Mouse (Mus musculus): ENCODE results near the gene Myh14. TPM values are rescaled to one million over a fixed set of nuclear protein-coding genes. Genes with fewer than 3 reads are reported as not detected.
A peak's percentile ranks its signal among the peaks of the same experiment; 100 is the strongest.

Myh14 gene
- polyA plus RNA-seq, 1 experiment from 2014 or later = 2.2 TPM

- 63% methylated on average over 5 of the region's 5 CpGs for WGBS
- DNase-seq (ENCODE audit: low spot score) = no peak
- H3K4me2 ChIP-seq (ENCODE audit: low read depth) = no peak overlapping the region
- peaks cover 15% of the 10 kb centered on the region for H3K27me3 ChIP-seq (ENCODE audit: control insufficient read depth, insufficient read depth, low read length)
- ATAC-seq (ENCODE audit: insufficient read depth, low FRiP score, low TSS enrichment) = no peak
- no peaks in the 10 kb centered on the region for H3K9me3 ChIP-seq (ENCODE audit: control insufficient read depth, low read length)
- H3K9ac ChIP-seq (ENCODE audit: low read length) = no peak overlapping the region
- H3K4me1 ChIP-seq (ENCODE audit: control insufficient read depth, insufficient read depth, low read length) = peaks cover 10% of the 10 kb centered on the region
- H3K36me3 ChIP-seq (ENCODE audit: control insufficient read depth, insufficient read depth, low read length) = no peaks in the 10 kb centered on the region
- no peak overlapping the region for H3K4me3 ChIP-seq (ENCODE audit: low read depth, low read length)
- no peak overlapping the region for H3K27ac ChIP-seq (ENCODE audit: low read depth, low read length)
These were observed 73.6 kb downstream of the Myh14 start for GRCm38 (mm10) chr7:44596996-44597538.

- ATAC-seq (ENCODE audit: insufficient read depth, low FRiP score, low TSS enrichment) (no peak), DNase-seq (ENCODE audit: low spot score) (no peak)
- Histone ChIP-seq H3K27me3 (ENCODE audit: control insufficient read depth, insufficient read depth, low read length) (peaks cover 22% of the 10 kb centered on the region), H3K9me3 (ENCODE audit: control insufficient read depth, low read length) (no peaks in the 10 kb centered on the region), H3K9ac (ENCODE audit: low read length) (no peak overlapping the region), H3K36me3 (ENCODE audit: control insufficient read depth, insufficient read depth, low read length) (no peaks in the 10 kb centered on the region), H3K4me3 (ENCODE audit: low read depth, low read length) (no peak overlapping the region), H3K4me2 (ENCODE audit: low read depth) (no peak overlapping the region), H3K27ac (ENCODE audit: low read depth, low read length) (no peak overlapping the region), H3K4me1 (ENCODE audit: control insufficient read depth, insufficient read depth, low read length) (peaks cover 16% of the 10 kb centered on the region)
- WGBS = 99% methylated on average over 5 of the region's 6 CpGs
These were observed 74.6 kb downstream of the Myh14 start for GRCm38 (mm10) chr7:44596051-44596450.

GRCm38 (mm10) chr7:44595131-44595561, 75.5 kb downstream of the Myh14 start:
- Histone ChIP-seq H3K9me3 (ENCODE audit: control insufficient read depth, low read length) (no peaks in the 10 kb centered on the region), H3K27me3 (ENCODE audit: control insufficient read depth, insufficient read depth, low read length) (peaks cover 22% of the 10 kb centered on the region), H3K4me3 (ENCODE audit: low read depth, low read length) (no peak overlapping the region), H3K9ac (ENCODE audit: low read length) (no peak overlapping the region), H3K27ac (ENCODE audit: low read depth, low read length) (no peak overlapping the region), H3K36me3 (ENCODE audit: control insufficient read depth, insufficient read depth, low read length) (no peaks in the 10 kb centered on the region), H3K4me2 (ENCODE audit: low read depth) (no peak overlapping the region), H3K4me1 (ENCODE audit: control insufficient read depth, insufficient read depth, low read length) (peaks cover 19% of the 10 kb centered on the region)
- 95% methylated on average over 20 of the region's 20 CpGs for WGBS
- no peak for ATAC-seq (ENCODE audit: insufficient read depth, low FRiP score, low TSS enrichment)
- no peak for DNase-seq (ENCODE audit: low spot score)

- H3K4me1 ChIP-seq (ENCODE audit: control insufficient read depth, insufficient read depth, low read length) = peaks cover 23% of the 10 kb centered on the region
- no peak overlapping the region for H3K4me3 ChIP-seq (ENCODE audit: low read depth, low read length)
- no peaks in the 10 kb centered on the region for H3K36me3 ChIP-seq (ENCODE audit: control insufficient read depth, insufficient read depth, low read length)
- no peak overlapping the region for H3K27ac ChIP-seq (ENCODE audit: low read depth, low read length)
- ATAC-seq (ENCODE audit: insufficient read depth, low FRiP score, low TSS enrichment) (no peak), DNase-seq (ENCODE audit: low spot score) (no peak)
- peak overlapping the region; percentile 38 for H3K4me2 ChIP-seq (ENCODE audit: low read depth)
- WGBS = 76% methylated on average over 6 of the region's 6 CpGs
- peaks cover 26% of the 10 kb centered on the region for H3K27me3 ChIP-seq (ENCODE audit: control insufficient read depth, insufficient read depth, low read length)
- no peaks in the 10 kb centered on the region for H3K9me3 ChIP-seq (ENCODE audit: control insufficient read depth, low read length)
- no peak overlapping the region; the same call in 1 of the 2 replicates for H3K9ac ChIP-seq (ENCODE audit: low read length)
These were observed 76.4 kb downstream of the Myh14 start for GRCm38 (mm10) chr7:44594291-44594690.

- 0 out of 2 replicates have a peak overlapping the region, but pooled peaks have one; percentile 8 for H3K4me3 ChIP-seq (ENCODE audit: low read depth, low read length)
- H3K9ac ChIP-seq (ENCODE audit: low read length) = no peak overlapping the region; the same call in 1 of the 2 replicates
- peak overlapping the region; percentile 38 for H3K4me2 ChIP-seq (ENCODE audit: low read depth)
- H3K27ac ChIP-seq (ENCODE audit: low read depth, low read length) = no peak overlapping the region
- H3K4me1 ChIP-seq (ENCODE audit: control insufficient read depth, insufficient read depth, low read length) = peaks cover 24% of the 10 kb centered on the region
- ATAC-seq (ENCODE audit: insufficient read depth, low FRiP score, low TSS enrichment) (peak; percentile 17; the same call in 1 of the 2 replicates), DNase-seq (ENCODE audit: low spot score) (peak; percentile 95)
- WGBS = 1% methylated on average over 22 of the region's 22 CpGs
- H3K27me3 ChIP-seq (ENCODE audit: control insufficient read depth, insufficient read depth, low read length) = peaks cover 26% of the 10 kb centered on the region
- H3K36me3 ChIP-seq (ENCODE audit: control insufficient read depth, insufficient read depth, low read length) = no peaks in the 10 kb centered on the region
- H3K9me3 ChIP-seq (ENCODE audit: control insufficient read depth, low read length) = no peaks in the 10 kb centered on the region
These were observed 76.9 kb downstream of the Myh14 start for GRCm38 (mm10) chr7:44593775-44594174.

GRCm38 (mm10) chr7:44593051-44593450, 77.6 kb downstream of the Myh14 start:
- DNase-seq (ENCODE audit: low spot score) (no peak), ATAC-seq (ENCODE audit: insufficient read depth, low FRiP score, low TSS enrichment) (no peak)
- H3K4me1 ChIP-seq (ENCODE audit: control insufficient read depth, insufficient read depth, low read length) = peaks cover 25% of the 10 kb centered on the region
- 3% methylated on average over 11 of the region's 15 CpGs for WGBS
- H3K9ac ChIP-seq (ENCODE audit: low read length) = no peak overlapping the region
- H3K27me3 ChIP-seq (ENCODE audit: control insufficient read depth, insufficient read depth, low read length) = peaks cover 30% of the 10 kb centered on the region
- H3K9me3 ChIP-seq (ENCODE audit: control insufficient read depth, low read length) = no peaks in the 10 kb centered on the region
- H3K4me3 ChIP-seq (ENCODE audit: low read depth, low read length) = no peak overlapping the region
- no peak overlapping the region for H3K27ac ChIP-seq (ENCODE audit: low read depth, low read length)
- no peaks in the 10 kb centered on the region for H3K36me3 ChIP-seq (ENCODE audit: control insufficient read depth, insufficient read depth, low read length)
- peak overlapping the region; percentile 20 for H3K4me2 ChIP-seq (ENCODE audit: low read depth)

- H3K9me3 ChIP-seq (ENCODE audit: control insufficient read depth, low read length) = no peaks in the 10 kb centered on the region
- peaks cover 25% of the 10 kb centered on the region for H3K4me1 ChIP-seq (ENCODE audit: control insufficient read depth, insufficient read depth, low read length)
- H3K4me3 ChIP-seq (ENCODE audit: low read depth, low read length) = peak overlapping the region; percentile 53
- no peak for ATAC-seq (ENCODE audit: insufficient read depth, low FRiP score, low TSS enrichment)
- peaks cover 42% of the 10 kb centered on the region for H3K27me3 ChIP-seq (ENCODE audit: control insufficient read depth, insufficient read depth, low read length)
- WGBS = under 1% methylated on average over 45 of the region's 60 CpGs
- H3K36me3 ChIP-seq (ENCODE audit: control insufficient read depth, insufficient read depth, low read length) = no peaks in the 10 kb centered on the region
- peak overlapping the region; percentile 54 for H3K9ac ChIP-seq (ENCODE audit: low read length)
- H3K4me2 ChIP-seq (ENCODE audit: low read depth) = peak overlapping the region; percentile 96
- no peak for DNase-seq (ENCODE audit: low spot score)
- peak overlapping the region; percentile 29; the same call in 1 of the 2 replicates for H3K27ac ChIP-seq (ENCODE audit: low read depth, low read length)
These were observed 79.1 kb downstream of the Myh14 start for GRCm38 (mm10) chr7:44591348-44592116.

- DNase-seq (ENCODE audit: low spot score) (peak; percentile 95), ATAC-seq (ENCODE audit: insufficient read depth, low FRiP score, low TSS enrichment) (peak; percentile 92)
- Histone ChIP-seq H3K27ac (ENCODE audit: low read depth, low read length) (peak within 1 kb of the TSS; percentile 29; the same call in 1 of the 2 replicates), H3K4me1 (ENCODE audit: control insufficient read depth, insufficient read depth, low read length) (peaks cover 25% of the 10 kb centered on the region), H3K4me3 (ENCODE audit: low read depth, low read length) (peak within 1 kb of the TSS; percentile 53), H3K4me2 (ENCODE audit: low read depth) (peak within 1 kb of the TSS; percentile 96), H3K9ac (ENCODE audit: low read length) (peak within 1 kb of the TSS; percentile 54), H3K9me3 (ENCODE audit: control insufficient read depth, low read length) (no peaks in the 10 kb centered on the region), H3K27me3 (ENCODE audit: control insufficient read depth, insufficient read depth, low read length) (peaks cover 42% of the 10 kb centered on the region), H3K36me3 (ENCODE audit: control insufficient read depth, insufficient read depth, low read length) (no peaks in the 10 kb centered on the region)
- under 1% methylated on average over 79 of the region's 80 CpGs for WGBS
These were observed 80.0 kb downstream of the Myh14 start, which contains the start of gene Kcnc3 for GRCm38 (mm10) chr7:44590402-44591347. Gene Kcnc3 (plus strand): TSS chr7:44590664.

Data from neural tube, embryonic 11.5 days (tissue).